Mouse (Mus musculus): ENCODE results near the gene Tas2r105. TPM values are rescaled to one million over a fixed set of nuclear protein-coding genes. Genes with fewer than 3 reads are reported as not detected.

Tas2r105 gene
- not detected in 2 replicates for polyA plus RNA-seq (2012; rRNA removed; ENCODE audit: low replicate concordance)

DNA sequence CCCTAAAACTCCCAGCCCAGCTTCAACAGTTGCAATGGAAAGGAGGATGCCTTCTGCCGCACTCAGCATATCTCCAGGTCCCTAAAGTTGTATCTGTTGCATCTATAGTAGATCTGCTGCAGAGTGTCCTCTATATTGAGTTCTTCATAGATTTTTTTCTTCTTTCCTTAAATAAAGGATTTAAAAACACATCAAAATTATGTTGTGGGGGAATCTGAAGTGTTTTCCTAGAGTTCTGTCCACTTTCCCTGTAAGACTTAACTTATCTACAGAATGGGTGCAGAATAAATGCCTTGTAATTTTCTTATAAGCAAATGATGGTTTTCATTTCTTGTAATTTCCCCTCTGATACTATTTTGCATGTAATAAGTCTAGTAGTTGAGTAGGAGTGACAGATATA lies at the start of gene Tas2r105:
Gene Tas2r105 (minus strand): TSS at position 101 of the 400 bp plus-strand sequence.

GRCm38 (mm10) chr6:131689963-131690362 lies 2.7 kb upstream of the Tas2r105 start, which contains the start of gene Tas2r114:
Tas2r114 (minus strand) TSS chr6:131690063.

GRCm38 (mm10) chr6:131685644-131686043 lies 1.7 kb downstream of the Tas2r105 start, which contains the start of gene Tas2r104:
Tas2r104 (minus strand) TSS chr6:131685744.

DNA sequence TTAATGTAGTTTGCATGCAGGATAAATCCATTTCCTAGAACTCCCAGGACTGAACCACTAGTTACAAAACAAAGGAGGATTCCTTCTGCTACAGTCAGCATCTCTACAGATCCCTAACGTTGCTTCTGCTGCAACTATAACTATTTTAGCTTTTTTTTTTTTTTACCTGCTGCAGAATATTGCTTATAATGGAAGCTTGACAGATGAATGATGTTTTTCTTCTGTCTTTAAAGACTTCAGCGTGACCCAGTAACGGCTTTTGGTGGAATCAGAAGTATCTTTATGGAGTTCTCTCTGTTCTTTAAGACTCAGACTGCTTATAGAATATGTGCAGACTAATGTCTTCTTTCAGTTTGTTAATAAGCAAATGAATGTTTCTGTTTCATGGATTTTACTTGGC lies 8.5 kb downstream of the Tas2r105 start, which contains the start of gene Tas2r106:
Gene Tas2r106 (minus strand): TSS at position 101 of the 400 bp plus-strand sequence.

DNA sequence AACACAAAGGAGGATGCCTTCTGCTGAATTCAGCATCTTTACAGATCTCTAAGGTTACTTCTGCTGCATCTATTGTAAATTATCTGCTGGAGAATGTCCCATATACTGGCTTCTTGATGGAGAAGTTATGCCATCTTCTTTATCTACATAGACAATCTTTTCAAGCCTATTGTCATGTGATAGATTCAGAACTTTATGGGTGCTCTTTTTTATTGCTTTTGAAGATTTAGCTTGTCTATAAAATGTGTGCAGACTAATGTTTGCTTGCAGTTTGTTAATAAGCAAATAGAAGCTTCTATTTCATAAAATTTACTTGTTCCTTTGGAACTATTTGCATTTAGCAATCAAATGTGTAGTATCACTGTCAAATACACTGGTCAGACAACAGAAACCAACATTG lies 27.2 kb downstream of the Tas2r105 start, which contains the start of gene Tas2r107:
Gene Tas2r107 (minus strand): TSS at position 101 of the 400 bp plus-strand sequence.

Other genes starting within 250 kb of the Tas2r105 start
- gene 5430401F13Rik, start 201.1 kb downstream of the Tas2r105 start, polyA plus RNA-seq (2012; rRNA removed; ENCODE audit: low replicate concordance) = not detected in 2 replicates
- gene Gm6619, start 201.1 kb downstream of the Tas2r105 start, polyA plus RNA-seq (2012; rRNA removed; ENCODE audit: low replicate concordance) = not detected in 2 replicates
- gene Tas2r130, start 56.6 kb downstream of the Tas2r105 start, polyA plus RNA-seq (2012; rRNA removed; ENCODE audit: low replicate concordance) = not detected in 2 replicates
- not detected in 2 replicates for gene Tas2r107, start 27.3 kb downstream of the Tas2r105 start, polyA plus RNA-seq (2012; rRNA removed; ENCODE audit: low replicate concordance)
- gene Tas2r106, start 8.6 kb downstream of the Tas2r105 start, polyA plus RNA-seq (2012; rRNA removed; ENCODE audit: low replicate concordance) = not detected in 2 replicates
- not detected in 2 replicates for gene Tas2r104, start 1.8 kb downstream of the Tas2r105 start, polyA plus RNA-seq (2012; rRNA removed; ENCODE audit: low replicate concordance)
- gene Tas2r114, start 2.6 kb upstream of the Tas2r105 start, polyA plus RNA-seq (2012; rRNA removed; ENCODE audit: low replicate concordance) = not detected in 2 replicates

All from duodenum, adult 2 months (tissue).